Mouse (Mus musculus) G1E (cell line): Measurements from ENCODE around the gene Nmnat3.

Experiments
- CTCF ChIP-seq: IDR thresholded peaks from 2 replicates; pipeline ENCODE4 v1.5.1; 2012; ENCODE audit warnings: low read depth, low read length, inconsistent platforms, mixed read lengths
- GATA1 ChIP-seq: IDR thresholded peaks from 2 replicates; pipeline ENCODE4 v1.6.1; 2012; ENCODE audit warnings: borderline replicate concordance, low read length, inconsistent platforms, mixed read lengths
- TAL1 ChIP-seq: conservative IDR thresholded peaks from 2 replicates; pipeline ENCODE4 v1.6.1; 2012; ENCODE audit warnings: low read depth, low read length, inconsistent platforms, mixed read lengths

- TF ChIP-seq CTCF (no peak), GATA1 (no peak), TAL1 (no peak)
Observed at GRCm38 (mm10) chr9:98429806-98430205, 142.6 kb downstream of the Nmnat3 start.
